Mouse (Mus musculus): ENCODE measurements around the gene Tnip1. TPM values are rescaled to one million over a fixed set of nuclear protein-coding genes. Genes with fewer than 3 reads are reported as not detected.

Tnip1 gene
- polyA plus RNA-seq, 1 experiment from 2014 or later: 29.9 TPM

DNA sequence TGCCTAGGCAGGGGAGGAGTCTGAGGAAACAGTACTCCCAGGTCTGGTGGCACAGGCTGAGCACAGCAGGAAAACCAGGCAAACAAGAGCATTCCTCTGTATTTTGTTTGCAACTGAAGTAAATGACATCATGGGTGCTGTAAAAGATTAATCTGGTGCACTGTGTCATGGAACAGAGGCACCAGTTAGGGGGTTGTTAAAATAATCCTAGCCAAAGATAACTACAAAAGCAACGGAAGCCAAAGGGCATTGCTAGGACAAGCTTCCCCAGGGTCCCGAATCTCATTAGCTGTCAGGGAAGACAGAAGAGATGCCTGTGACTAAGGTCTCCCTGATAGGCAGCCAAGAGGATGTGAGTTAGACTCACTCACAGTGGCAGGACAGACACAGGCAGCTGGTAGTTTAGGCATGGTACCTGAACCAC, 81.7 kb downstream of the Tnip1 start:
- H3K9ac ChIP-seq (ENCODE audit: low read depth, low read length): no peak overlapping the region
- no peaks in the 10 kb centered on the region for H3K36me3 ChIP-seq (ENCODE audit: control insufficient read depth, insufficient read depth)
- H3K4me3 ChIP-seq (ENCODE audit: low read depth, low read length): no peak overlapping the region
- peak; percentile 53; the same call in 1 of the 2 replicates for ATAC-seq
- H3K27me3 ChIP-seq (replicated peaks; ENCODE audit: control insufficient read depth, insufficient read depth, low read length): no peaks in the 10 kb centered on the region
- TF ChIP-seq CTCF (IDR thresholded peaks at IDR 0.05; ENCODE audit: low read depth): no peak
- H3K4me2 ChIP-seq (replicated peaks; ENCODE audit: low read depth): no peak overlapping the region
- peak overlapping the region; percentile 36; the same call in 1 of the 2 replicates for H3K27ac ChIP-seq (ENCODE audit: low read depth, low read length)
- WGBS: 5% methylated on average over 2 of the region's 2 CpGs
- H3K4me1 ChIP-seq (replicated peaks; ENCODE audit: control insufficient read depth, insufficient read depth, low read length): no peaks in the 10 kb centered on the region
- H3K9me3 ChIP-seq (ENCODE audit: control insufficient read depth): no peaks in the 10 kb centered on the region

DNA sequence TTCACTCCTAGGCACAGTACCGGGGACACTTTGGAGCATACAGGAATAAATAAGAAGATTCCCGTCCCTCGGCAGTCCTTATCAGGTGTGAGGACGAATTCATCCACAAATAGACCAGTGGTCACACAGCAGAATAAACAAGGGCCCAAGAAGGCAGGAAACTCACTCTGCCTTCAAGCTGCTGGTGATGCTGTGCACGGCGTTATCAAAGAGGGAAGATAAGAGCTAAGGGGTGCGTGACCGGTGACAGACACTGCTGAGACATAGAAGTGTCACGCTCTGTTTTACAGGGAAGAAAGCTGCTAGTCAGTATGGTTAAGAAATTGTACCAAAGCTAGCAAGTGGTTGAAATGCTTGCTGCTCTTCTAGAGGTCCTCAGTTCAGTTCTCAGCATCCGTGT, 82.8 kb downstream of the Tnip1 start:
- Histone ChIP-seq H3K9me3 (ENCODE audit: control insufficient read depth) (no peaks in the 10 kb centered on the region), H3K9ac (ENCODE audit: low read depth, low read length) (no peak overlapping the region), H3K4me2 (replicated peaks; ENCODE audit: low read depth) (no peak overlapping the region), H3K4me3 (ENCODE audit: low read depth, low read length) (no peak overlapping the region), H3K27me3 (replicated peaks; ENCODE audit: control insufficient read depth, insufficient read depth, low read length) (no peaks in the 10 kb centered on the region), H3K27ac (ENCODE audit: low read depth, low read length) (no peak overlapping the region; the same call in 1 of the 2 replicates), H3K4me1 (replicated peaks; ENCODE audit: control insufficient read depth, insufficient read depth, low read length) (no peaks in the 10 kb centered on the region), H3K36me3 (ENCODE audit: control insufficient read depth, insufficient read depth) (no peaks in the 10 kb centered on the region)
- TF ChIP-seq CTCF (IDR thresholded peaks at IDR 0.05; ENCODE audit: low read depth): no peak
- 44% methylated on average over 10 of the region's 10 CpGs for WGBS
- ATAC-seq: peak; percentile 36; the same call in 1 of the 2 replicates

DNA sequence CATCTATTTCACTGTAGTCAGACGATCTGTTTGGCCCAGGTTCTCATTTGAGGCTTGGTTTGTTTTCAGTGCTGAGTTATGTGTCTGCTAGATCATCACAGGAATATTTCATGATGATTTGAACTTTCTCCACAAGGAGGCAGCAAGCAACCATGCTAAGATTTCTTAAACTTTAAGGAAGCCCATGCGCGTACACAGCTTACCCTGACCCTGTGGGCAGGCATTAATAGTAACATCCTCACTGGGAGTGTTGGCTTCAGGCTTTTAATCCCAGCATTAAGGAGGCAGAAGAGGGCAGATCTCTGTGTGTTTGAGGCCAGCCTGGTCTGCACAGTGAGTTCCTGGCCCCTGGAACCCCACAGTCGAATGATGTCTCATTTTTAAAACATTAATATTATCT, 83.3 kb downstream of the Tnip1 start:
- Histone ChIP-seq H3K27ac (ENCODE audit: low read depth, low read length) (no peak overlapping the region; the same call in 1 of the 2 replicates), H3K4me3 (ENCODE audit: low read depth, low read length) (no peak overlapping the region), H3K9ac (ENCODE audit: low read depth, low read length) (no peak overlapping the region), H3K27me3 (replicated peaks; ENCODE audit: control insufficient read depth, insufficient read depth, low read length) (no peaks in the 10 kb centered on the region), H3K9me3 (ENCODE audit: control insufficient read depth) (no peaks in the 10 kb centered on the region), H3K4me2 (replicated peaks; ENCODE audit: low read depth) (no peak overlapping the region), H3K36me3 (ENCODE audit: control insufficient read depth, insufficient read depth) (0 out of 2 replicates have a peak, but pooled peaks cover under 1% of the 10 kb centered on the region), H3K4me1 (replicated peaks; ENCODE audit: control insufficient read depth, insufficient read depth, low read length) (no peaks in the 10 kb centered on the region)
- WGBS: 20% methylated on average over 4 of the region's 4 CpGs
- ATAC-seq: peak; percentile 39; the same call in 1 of the 2 replicates
- peak; percentile 97 for TF ChIP-seq CTCF (IDR thresholded peaks at IDR 0.05; ENCODE audit: low read depth)

DNA sequence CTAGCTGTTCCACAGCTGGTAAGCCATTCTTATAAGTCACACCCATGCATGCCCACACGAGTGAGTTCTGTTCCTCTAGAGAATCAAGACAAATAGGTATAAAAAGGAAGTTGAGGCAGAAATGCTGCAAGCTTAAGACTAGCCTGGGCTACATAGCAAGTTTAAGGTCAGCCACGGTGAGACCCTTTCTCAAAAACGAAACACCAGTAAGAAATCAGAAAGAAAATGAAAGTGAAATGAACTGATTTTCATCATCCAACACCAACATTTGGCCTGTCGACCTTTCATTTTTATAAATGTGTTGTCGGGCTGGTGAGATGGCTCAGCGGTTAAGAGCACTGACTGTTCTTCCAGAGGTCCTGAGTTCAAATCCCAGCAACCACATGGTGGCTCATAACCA, 83.8 kb downstream of the Tnip1 start:
- WGBS: 76% methylated on average over 6 of the region's 6 CpGs
- Histone ChIP-seq H3K4me3 (ENCODE audit: low read depth, low read length) (no peak overlapping the region), H3K9me3 (ENCODE audit: control insufficient read depth) (no peaks in the 10 kb centered on the region), H3K36me3 (ENCODE audit: control insufficient read depth, insufficient read depth) (peaks cover 6% of the 10 kb centered on the region), H3K4me1 (replicated peaks; ENCODE audit: control insufficient read depth, insufficient read depth, low read length) (no peaks in the 10 kb centered on the region), H3K27ac (ENCODE audit: low read depth, low read length) (no peak overlapping the region), H3K27me3 (replicated peaks; ENCODE audit: control insufficient read depth, insufficient read depth, low read length) (no peaks in the 10 kb centered on the region), H3K4me2 (replicated peaks; ENCODE audit: low read depth) (no peak overlapping the region), H3K9ac (ENCODE audit: low read depth, low read length) (no peak overlapping the region)
- no peak for TF ChIP-seq CTCF (IDR thresholded peaks at IDR 0.05; ENCODE audit: low read depth)
- ATAC-seq: no peak

DNA sequence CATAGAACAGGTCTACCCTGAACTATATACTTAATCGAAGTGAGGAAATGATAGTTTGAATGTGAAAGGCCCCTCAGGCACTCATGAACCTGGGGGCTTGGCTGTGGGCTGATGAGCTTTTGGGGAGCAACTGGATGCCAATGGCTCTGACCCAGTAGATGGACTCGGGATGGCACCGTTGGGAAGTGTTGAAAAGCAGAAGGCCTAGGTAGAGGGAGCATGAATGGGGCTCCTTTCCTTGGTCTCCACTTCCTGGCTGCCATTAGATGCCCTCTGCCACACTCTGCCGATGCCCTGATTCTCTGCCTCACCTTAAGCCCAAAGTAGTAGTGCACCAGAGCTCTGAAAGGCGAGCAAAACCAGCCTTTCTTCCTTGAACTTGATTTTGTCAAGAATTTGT, 86.7 kb downstream of the Tnip1 start:
- Histone ChIP-seq H3K4me2 (replicated peaks; ENCODE audit: low read depth) (no peak overlapping the region), H3K9ac (ENCODE audit: low read depth, low read length) (no peak overlapping the region), H3K27ac (ENCODE audit: low read depth, low read length) (no peak overlapping the region), H3K36me3 (ENCODE audit: control insufficient read depth, insufficient read depth) (peaks cover 29% of the 10 kb centered on the region), H3K4me3 (ENCODE audit: low read depth, low read length) (no peak overlapping the region), H3K9me3 (ENCODE audit: control insufficient read depth) (no peaks in the 10 kb centered on the region), H3K27me3 (replicated peaks; ENCODE audit: control insufficient read depth, insufficient read depth, low read length) (no peaks in the 10 kb centered on the region), H3K4me1 (replicated peaks; ENCODE audit: control insufficient read depth, insufficient read depth, low read length) (no peaks in the 10 kb centered on the region)
- 87% methylated on average over 5 of the region's 5 CpGs for WGBS
- no peak for ATAC-seq
- no peak for TF ChIP-seq CTCF (IDR thresholded peaks at IDR 0.05; ENCODE audit: low read depth)

DNA sequence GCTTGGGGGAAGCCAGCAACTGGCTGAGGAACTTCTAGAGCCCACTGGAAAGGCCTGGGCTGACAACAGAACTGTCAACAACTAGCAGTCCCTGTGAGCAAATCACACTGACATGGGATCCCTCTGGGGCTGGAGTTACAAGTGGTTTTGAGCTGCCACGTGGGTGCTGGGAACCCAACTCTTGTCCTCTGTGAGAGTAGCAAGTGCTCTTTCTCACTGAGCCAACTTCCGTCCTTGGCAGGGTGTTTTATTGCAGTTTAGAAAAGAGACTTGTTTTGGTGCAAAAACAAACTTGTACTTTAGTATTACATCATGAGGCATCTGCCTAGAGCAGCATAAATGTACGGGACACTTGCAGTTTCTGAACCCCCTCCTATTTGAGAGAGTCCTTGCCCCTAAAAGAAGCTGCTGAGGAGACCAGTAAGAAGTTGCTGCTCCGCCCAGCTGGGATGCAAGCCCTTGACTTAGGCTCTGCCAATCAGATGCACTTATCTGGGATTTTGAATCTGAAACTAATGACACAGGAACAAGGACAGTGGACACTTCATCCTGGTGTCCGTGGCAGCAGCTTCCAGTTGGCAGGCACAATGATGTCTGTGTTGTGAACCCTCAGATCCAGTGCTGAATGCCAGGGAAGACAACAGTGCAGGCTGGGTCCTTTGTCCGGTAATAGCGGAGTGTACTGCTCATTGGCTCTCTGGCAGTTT, 90.7 kb downstream of the Tnip1 start:
- H3K4me1 ChIP-seq (replicated peaks; ENCODE audit: control insufficient read depth, insufficient read depth, low read length): no peaks in the 10 kb centered on the region
- no peaks in the 10 kb centered on the region for H3K27me3 ChIP-seq (replicated peaks; ENCODE audit: control insufficient read depth, insufficient read depth, low read length)
- 75% methylated on average over 7 of the region's 7 CpGs for WGBS
- H3K36me3 ChIP-seq (ENCODE audit: control insufficient read depth, insufficient read depth): peaks cover 39% of the 10 kb centered on the region
- no peak for TF ChIP-seq CTCF (IDR thresholded peaks at IDR 0.05; ENCODE audit: low read depth)
- no peak for ATAC-seq
- H3K9ac ChIP-seq (ENCODE audit: low read depth, low read length): no peak overlapping the region
- H3K4me3 ChIP-seq (ENCODE audit: low read depth, low read length): no peak overlapping the region
- H3K27ac ChIP-seq (ENCODE audit: low read depth, low read length): no peak overlapping the region
- no peak overlapping the region for H3K4me2 ChIP-seq (replicated peaks; ENCODE audit: low read depth)
- H3K9me3 ChIP-seq (ENCODE audit: control insufficient read depth): no peaks in the 10 kb centered on the region
